Mouse (Mus musculus): ENCODE data around the gene Sprtn. TPM values are rescaled to one million over a fixed set of nuclear protein-coding genes. Genes with fewer than 3 reads are reported as not detected.

The Sprtn gene
- total and polyA plus RNA-seq, 3 experiments = 16.0 to 26.5 (median 23.0) TPM

DNA sequence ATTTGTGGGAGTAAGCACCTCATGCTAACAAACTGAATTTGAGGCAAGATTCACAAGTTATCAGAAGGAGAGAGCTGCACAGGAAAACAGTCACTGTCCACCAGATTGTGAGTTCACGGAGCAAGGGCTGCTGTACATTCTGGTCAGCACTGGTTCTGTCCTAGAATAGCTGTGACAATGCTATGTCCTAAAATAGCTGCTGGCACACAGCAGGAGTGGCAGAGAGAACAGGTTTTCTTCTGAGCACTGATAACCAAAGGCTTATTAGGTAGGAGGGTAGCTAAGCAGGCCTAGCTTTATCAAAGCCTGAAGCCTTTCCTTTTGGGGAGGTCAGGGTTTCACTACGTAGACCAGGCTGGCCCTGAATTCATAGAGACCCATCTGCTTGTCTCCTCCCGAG is 37.5 kb upstream of the Sprtn start:
- no peak for DNase-seq (ENCODE audit: extremely low read depth)
- no peaks in the 10 kb centered on the region for H3K27me3 ChIP-seq (replicated peaks)
- H3K9me3 ChIP-seq (replicated peaks; ENCODE audit: low read length) = peaks cover 3% of the 10 kb centered on the region
- peaks cover 39 to 64% of the 10 kb centered on the region in 2 experiments for H3K36me3 ChIP-seq (replicated peaks in 1 of 2; ENCODE audit: control insufficient read depth in 1 of 2, insufficient read depth in 1 of 2, low read length in 1 of 2)
- no peak overlapping the region for H3K9ac ChIP-seq (ENCODE audit: insufficient read depth, low read depth)
- in situ Hi-C loops (cut with MboI; ENCODE audit: low pct_ligation_motif_present, low pct_unique_long_range_greater_than_20kb, low sequenced_read_pairs) (no loop called here), dilution Hi-C loops (cut with MboI; ENCODE audit: extremely low pct_ligation_motif_present, extremely low pct_unique_long_range_greater_than_20kb, low sequenced_read_pairs) (no loop called here)
- peaks cover 58% of the 10 kb centered on the region for H3K79me2 ChIP-seq (replicated peaks; ENCODE audit: control insufficient read depth, extremely low read depth, insufficient read depth, poor library complexity, severe bottlenecking)
- no peak overlapping the region for H3K27ac ChIP-seq (ENCODE audit: insufficient read depth, low read depth)
- H3K4me1 ChIP-seq (ENCODE audit: control insufficient read depth in 1 of 2, insufficient read depth in 2 of 2) = peaks cover 3 to 37% of the 10 kb centered on the region in 2 experiments
- no peak overlapping the region for H3K4me3 ChIP-seq (replicated peaks in 1 of 3; ENCODE audit: low read depth in 2 of 3, low read length in 2 of 3, poor library complexity in 1 of 3)
- no peak overlapping the region for H3K4me2 ChIP-seq (ENCODE audit: insufficient read depth, low read depth, poor library complexity, severe bottlenecking)
- TF ChIP-seq NRF1 (IDR thresholded peaks at IDR 0.05; ENCODE audit: low read depth, low read length) (no peak), CHD2 (IDR thresholded peaks at IDR 0.05; ENCODE audit: low read length) (no peak), SMC3 (IDR thresholded peaks at IDR 0.05; ENCODE audit: low read depth, low read length) (no peak), JUN (IDR thresholded peaks at IDR 0.05; ENCODE audit: insufficient read depth, low read depth, low read length) (no peak), GABPA (IDR thresholded peaks at IDR 0.05; ENCODE audit: insufficient replicate concordance, low read depth, low read length) (no peak), SIN3A (IDR thresholded peaks at IDR 0.05; ENCODE audit: low read length) (no peak), BHLHE40 (IDR thresholded peaks at IDR 0.05; ENCODE audit: low read depth, low read length) (no peak), ZMIZ1 (IDR thresholded peaks at IDR 0.05; ENCODE audit: low read depth, low read length) (no peak), POLR2A (IDR thresholded peaks at IDR 0.05; ENCODE audit: low read depth, low read length) (no peak), ZNF384 (IDR thresholded peaks at IDR 0.05; ENCODE audit: low read depth, low read length) (no peak), MAX (IDR thresholded peaks at IDR 0.05; ENCODE audit: low read length) (no peak), MEF2A (IDR thresholded peaks at IDR 0.05; ENCODE audit: borderline replicate concordance, low read depth, low read length) (no peak), JUND (conservative IDR thresholded peaks at IDR 0.05; ENCODE audit: low read depth, low read length) (no peak), USF2 (conservative IDR thresholded peaks at IDR 0.05; ENCODE audit: low read depth, low read length) (no peak)

DNA sequence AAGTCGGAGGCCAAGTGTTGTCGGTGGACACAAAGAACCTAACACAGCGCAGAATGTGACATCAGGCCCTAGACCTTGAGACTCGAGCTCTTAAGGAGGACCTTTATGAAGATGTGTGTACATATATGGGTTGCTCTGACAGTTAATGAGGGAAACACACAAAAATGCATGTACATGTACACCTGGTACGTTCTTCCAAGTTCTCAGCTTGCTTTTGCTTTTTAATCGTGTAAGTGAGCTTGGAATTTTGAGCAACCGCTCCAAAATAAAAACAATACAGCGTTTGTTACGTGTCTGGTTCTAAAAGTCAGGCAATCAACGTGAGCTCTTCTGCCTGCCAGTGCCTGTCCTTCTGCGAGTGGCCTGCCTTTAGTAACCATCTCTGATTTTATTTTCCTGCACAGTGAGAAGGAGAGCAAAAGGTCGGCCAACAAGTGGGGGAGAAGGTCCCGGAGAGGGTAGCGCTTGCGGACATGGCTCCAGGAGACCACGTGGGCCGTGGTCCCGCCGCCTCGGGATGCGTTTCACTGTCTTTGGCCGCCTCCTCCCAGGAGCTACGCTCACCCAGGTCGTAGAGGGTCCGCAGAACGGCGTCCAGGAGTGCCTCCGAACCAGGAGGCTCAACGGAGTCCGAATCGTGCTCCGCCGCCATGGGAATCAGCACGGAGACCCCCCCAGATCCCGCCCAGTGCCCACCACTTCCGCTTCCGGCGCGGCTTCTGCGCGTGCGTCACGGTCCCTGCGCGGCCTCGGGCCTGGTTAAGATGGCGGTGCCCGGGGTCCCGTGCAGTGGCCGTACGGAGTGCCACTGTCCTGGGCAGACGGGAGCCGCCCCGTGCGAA is 35.1 kb upstream of the Sprtn start, which contains the start of the genes Gnpat and 2810004N23Rik:
Gene Gnpat (plus strand): TSS at position 713 of the 842 bp plus-strand sequence.
Gene 2810004N23Rik (minus strand): TSS at position 800 of the 842 bp plus-strand sequence.
- Histone ChIP-seq H3K79me2 (replicated peaks; ENCODE audit: control insufficient read depth, extremely low read depth, insufficient read depth, poor library complexity, severe bottlenecking) (peaks cover 72% of the 10 kb centered on the region), H3K27ac (ENCODE audit: insufficient read depth, low read depth) (peak within 1 kb of the TSS; percentile 77), H3K27me3 (replicated peaks) (no peaks in the 10 kb centered on the region), H3K4me2 (ENCODE audit: insufficient read depth, low read depth, poor library complexity, severe bottlenecking) (peak within 1 kb of the TSS; percentile 85), H3K36me3 (replicated peaks in 1 of 2; ENCODE audit: control insufficient read depth in 1 of 2, insufficient read depth in 1 of 2, low read length in 1 of 2) (peaks cover 33 to 61% of the 10 kb centered on the region in 2 experiments), H3K4me1 (ENCODE audit: control insufficient read depth in 1 of 2, insufficient read depth in 2 of 2) (peaks cover 8 to 58% of the 10 kb centered on the region in 2 experiments), H3K9me3 (replicated peaks; ENCODE audit: low read length) (no peaks in the 10 kb centered on the region), H3K9ac (ENCODE audit: insufficient read depth, low read depth) (peak within 1 kb of the TSS; percentile 95), H3K4me3 (replicated peaks in 1 of 3; ENCODE audit: low read depth in 2 of 3, low read length in 2 of 3, poor library complexity in 1 of 3) (peak within 1 kb of the TSS; percentile 95 to 100 (median 95))
- in situ Hi-C loops (cut with MboI; ENCODE audit: low pct_ligation_motif_present, low pct_unique_long_range_greater_than_20kb, low sequenced_read_pairs) (no loop called here), dilution Hi-C loops (cut with MboI; ENCODE audit: extremely low pct_ligation_motif_present, extremely low pct_unique_long_range_greater_than_20kb, low sequenced_read_pairs) (no loop called here)
- DNase-seq (ENCODE audit: extremely low read depth) = peak; percentile 87
- TF ChIP-seq SMC3 (IDR thresholded peaks at IDR 0.05; ENCODE audit: low read depth, low read length) (no peak), GABPA (IDR thresholded peaks at IDR 0.05; ENCODE audit: insufficient replicate concordance, low read depth, low read length) (no peak; the same call in 1 of the 2 replicates), RAD21 (IDR thresholded peaks at IDR 0.05; ENCODE audit: low read depth, low read length) (no peak), NRF1 (IDR thresholded peaks at IDR 0.05; ENCODE audit: low read depth, low read length) (peak; percentile 87), UBTF (IDR thresholded peaks at IDR 0.05; ENCODE audit: low read depth, low read length) (peak; percentile 84; the same call in 1 of the 2 replicates), NELFE (IDR thresholded peaks at IDR 0.05; ENCODE audit: low read depth, low read length) (peak; percentile 96), ZC3H11A (IDR thresholded peaks at IDR 0.05; ENCODE audit: low read depth, low read length) (no peak), E2F4 (IDR thresholded peaks at IDR 0.05; ENCODE audit: insufficient replicate concordance, low read depth, low read length) (peak; percentile 18; the same call in 1 of the 2 replicates), HCFC1 (IDR thresholded peaks at IDR 0.05; ENCODE audit: low read depth, low read length) (peak; percentile 84), JUND (conservative IDR thresholded peaks at IDR 0.05; ENCODE audit: low read depth, low read length) (no peak), ELF1 (IDR thresholded peaks at IDR 0.05; ENCODE audit: low read depth, low read length) (peak; percentile 93), TBP (conservative IDR thresholded peaks at IDR 0.05; ENCODE audit: low read depth, low read length) (peak; percentile 72; the same call in 1 of the 2 replicates), MAZ (IDR thresholded peaks at IDR 0.05; ENCODE audit: low read depth, low read length) (peak; percentile 65; the same call in 1 of the 2 replicates), KAT2A (IDR thresholded peaks at IDR 0.05; ENCODE audit: insufficient replicate concordance, low read length) (peak; percentile 74; the same call in 1 of the 2 replicates), TCF12 (IDR thresholded peaks at IDR 0.05; ENCODE audit: low read depth, low read length) (peak; percentile 96), USF2 (conservative IDR thresholded peaks at IDR 0.05; ENCODE audit: low read depth, low read length) (peak; percentile 21; the same call in 1 of the 2 replicates), MEF2A (IDR thresholded peaks at IDR 0.05; ENCODE audit: borderline replicate concordance, low read depth, low read length) (no peak; the same call in 1 of the 2 replicates), EP300 (IDR thresholded peaks at IDR 0.05; ENCODE audit: low read length) (no peak), POLR2AphosphoS2 (IDR thresholded peaks at IDR 0.05; ENCODE audit: low read depth, low read length) (peak; percentile 80), ETS1 (conservative IDR thresholded peaks at IDR 0.05; ENCODE audit: low read depth, low read length) (0 out of 2 replicates have a peak, but pooled peaks have one; percentile 32), MXI1 (IDR thresholded peaks at IDR 0.05; ENCODE audit: low read depth, low read length) (peak; percentile 98)
